Mouse (Mus musculus) telencephalon, adult 2 months (tissue): ENCODE results near the gene Gpbar1.
"Not testable (repeated sequence)": the region's sequence is repeated elsewhere in the genome, so short reads cannot be mapped to it uniquely, and the experiment has no call there.

Source experiments
- DNase-seq: peaks from one replicate; pipeline ENCODE4 v3.0.0-alpha.2; 2011; ENCODE audit warnings: low read depth, low spot score

Gpbar1 gene

DNA sequence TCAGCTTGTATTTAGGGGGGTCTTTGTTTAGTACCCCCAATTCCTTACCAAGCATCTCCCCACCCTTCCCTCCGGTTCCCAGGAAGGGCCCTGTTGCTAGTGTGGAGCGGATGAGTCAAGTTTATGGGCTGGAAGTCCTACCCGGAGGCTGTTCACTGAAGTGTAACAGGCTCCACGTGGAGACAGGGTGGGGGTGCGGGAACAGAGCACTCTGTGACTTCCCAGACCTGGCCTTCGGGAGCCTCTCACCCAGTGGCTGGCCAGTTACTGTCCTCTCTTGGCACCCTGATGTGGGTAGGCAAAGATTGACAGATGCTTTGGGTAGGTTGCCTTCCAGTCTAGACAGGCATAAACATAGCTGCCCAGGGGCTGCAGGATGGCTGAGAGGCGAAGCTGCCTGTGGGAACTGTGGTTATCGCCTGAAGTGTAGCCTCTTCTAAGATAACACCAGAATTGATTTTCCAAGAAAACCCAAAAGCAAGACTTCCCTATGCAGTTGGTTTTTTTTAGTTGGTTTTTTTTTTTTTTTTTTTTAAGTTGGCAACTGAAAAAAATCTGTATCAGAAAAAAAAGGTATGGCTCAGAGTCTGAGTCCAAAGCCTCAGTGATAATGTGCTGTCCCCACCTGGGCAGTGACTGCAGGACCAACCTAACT lies 340 bp upstream of the Gpbar1 start:
- no peak for DNase-seq

DNA sequence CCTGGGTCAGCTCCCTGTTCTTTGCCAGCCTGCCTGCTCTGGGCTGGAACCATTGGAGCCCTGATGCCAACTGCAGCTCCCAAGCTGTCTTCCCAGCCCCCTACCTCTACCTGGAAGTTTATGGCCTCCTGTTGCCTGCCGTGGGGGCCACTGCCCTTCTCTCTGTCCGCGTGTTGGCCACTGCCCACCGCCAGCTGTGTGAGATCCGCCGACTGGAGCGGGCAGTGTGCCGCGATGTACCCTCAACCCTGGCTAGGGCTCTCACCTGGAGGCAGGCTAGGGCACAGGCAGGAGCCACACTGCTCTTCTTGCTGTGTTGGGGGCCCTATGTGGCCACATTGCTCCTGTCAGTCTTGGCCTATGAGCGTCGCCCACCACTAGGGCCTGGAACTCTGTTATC lies 638 bp downstream of the Gpbar1 start:
- no peak for DNase-seq

DNA sequence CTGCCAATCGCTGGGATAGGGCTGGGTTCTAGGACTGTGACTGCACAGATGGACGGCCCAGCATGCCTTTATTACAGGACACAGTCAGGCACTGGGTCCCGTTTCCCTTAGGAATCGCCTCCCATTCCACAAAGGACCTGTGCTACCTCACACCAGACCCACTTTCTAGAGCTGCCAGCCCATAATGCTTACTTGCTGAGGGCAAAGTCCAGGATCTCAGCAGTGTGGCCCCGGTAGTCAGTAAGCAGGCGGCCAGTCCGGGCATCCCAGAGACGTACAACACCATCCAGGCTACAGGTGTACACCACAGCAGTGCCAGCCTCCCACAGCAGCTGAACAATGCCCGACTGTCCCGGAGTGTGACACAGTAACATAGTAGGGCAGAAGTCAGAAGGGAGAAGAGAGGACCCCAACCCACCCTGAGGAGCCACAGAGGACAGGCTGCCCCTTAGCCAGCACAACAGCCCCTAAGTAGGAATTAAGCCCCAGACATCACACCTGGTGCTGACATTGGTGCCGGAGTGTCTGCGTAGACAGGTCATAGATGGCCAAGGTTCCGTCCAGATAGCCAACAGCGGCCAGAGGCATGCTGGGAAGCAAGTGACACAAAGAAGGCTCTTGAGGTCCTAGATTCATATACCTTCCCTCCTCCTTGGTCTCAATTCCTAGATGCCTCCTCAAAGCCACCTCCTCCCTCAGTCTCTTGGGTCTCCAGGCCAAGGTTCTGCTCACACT lies 2.4 kb downstream of the Gpbar1 start:
- no peak for DNase-seq

GRCm38 (mm10) chr1:74281372-74281771 lies 3.0 kb downstream of the Gpbar1 start:
- no peak for DNase-seq

- no peak for DNase-seq
Observed at GRCm38 (mm10) chr1:74281886-74282285, 3.5 kb downstream of the Gpbar1 start.

GRCm38 (mm10) chr1:74282896-74283625 lies 4.7 kb downstream of the Gpbar1 start:
- no peak for DNase-seq

DNA sequence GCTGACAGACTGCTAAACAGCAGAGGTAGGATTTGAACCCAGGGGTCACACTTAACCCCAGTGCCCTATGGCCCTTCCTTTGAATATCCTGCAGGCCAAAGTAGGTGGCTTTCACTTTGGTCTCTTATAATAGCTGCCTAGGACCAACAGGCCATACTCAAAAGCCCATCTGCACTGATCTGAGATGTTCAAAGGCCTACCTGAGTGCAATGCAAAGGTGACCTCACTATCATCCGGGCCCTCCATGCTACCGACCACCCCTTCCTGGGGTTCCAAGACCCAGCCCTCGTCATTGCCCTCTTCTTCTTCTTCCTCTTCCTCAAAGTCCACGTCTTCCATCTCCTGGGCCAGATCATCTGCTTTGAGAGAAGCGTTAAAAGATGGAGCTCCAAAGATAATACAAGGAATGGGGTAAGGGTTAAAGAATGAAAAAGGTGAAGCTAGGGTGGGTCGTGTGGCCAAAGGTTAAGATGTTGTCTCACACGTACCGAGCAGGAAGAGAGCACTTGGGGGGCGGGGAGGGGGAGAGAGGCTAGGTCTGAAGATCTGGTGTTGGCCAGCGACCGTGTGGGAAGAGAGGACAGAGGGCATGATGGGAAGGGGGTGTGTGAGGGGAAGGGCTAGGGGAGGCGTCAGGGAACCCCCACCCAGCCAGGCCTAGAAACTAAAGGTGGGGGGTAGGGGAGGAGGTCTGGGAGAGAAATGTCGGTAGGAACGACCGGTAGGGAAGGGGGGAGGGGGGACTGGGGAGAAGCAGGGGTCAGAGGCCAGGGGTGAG lies 5.5 kb downstream of the Gpbar1 start:
- DNase-seq, result peak; percentile 38

- peak; percentile 100 for DNase-seq
Observed at GRCm38 (mm10) chr1:74284543-74285160, 6.3 kb downstream of the Gpbar1 start, which contains the start of the genes Aamp and Pnkd. Gene Aamp, minus strand, starts transcription at chr1:74284738. Gene Pnkd, plus strand, starts transcription at chr1:74284930.

GRCm38 (mm10) chr1:74285212-74286010 lies 7.1 kb downstream of the Gpbar1 start:
- no peak for DNase-seq

DNA sequence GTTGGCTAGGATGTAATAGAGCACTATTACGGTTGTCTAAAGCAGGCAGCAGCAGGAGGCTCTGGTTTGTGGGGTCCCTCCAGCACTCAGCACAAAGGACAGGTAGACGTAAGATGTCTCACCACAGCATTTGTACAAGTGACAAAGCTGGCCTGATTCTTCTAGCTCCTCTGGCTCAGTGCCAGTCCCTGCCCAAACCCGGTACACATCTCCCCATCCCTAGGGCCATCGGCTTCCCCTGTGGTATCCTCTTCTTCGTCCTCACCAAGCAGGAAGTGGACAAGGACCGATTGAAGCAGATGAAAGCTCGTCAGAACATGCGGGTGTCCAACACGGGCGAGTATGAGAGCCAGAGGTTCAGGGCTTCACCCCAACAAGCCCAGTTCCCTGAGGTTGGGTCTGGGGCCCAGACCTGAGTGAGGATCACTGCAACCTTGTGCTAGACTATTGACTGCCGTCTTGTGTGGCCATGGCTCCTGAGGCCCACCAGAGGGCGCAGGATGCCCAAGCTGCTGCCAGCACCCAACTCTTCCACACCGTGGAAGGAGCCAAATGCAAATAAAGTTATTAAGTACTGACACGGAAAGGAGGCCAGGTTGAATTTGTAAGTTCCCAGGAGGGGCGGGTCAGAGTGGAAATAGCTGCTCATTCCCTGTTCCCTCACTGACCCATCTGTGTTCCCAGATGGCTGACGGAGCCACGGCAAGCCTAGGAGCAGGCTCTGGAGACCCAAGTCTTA lies 8.7 kb downstream of the Gpbar1 start:
- not testable (repeated sequence) for DNase-seq

DNA sequence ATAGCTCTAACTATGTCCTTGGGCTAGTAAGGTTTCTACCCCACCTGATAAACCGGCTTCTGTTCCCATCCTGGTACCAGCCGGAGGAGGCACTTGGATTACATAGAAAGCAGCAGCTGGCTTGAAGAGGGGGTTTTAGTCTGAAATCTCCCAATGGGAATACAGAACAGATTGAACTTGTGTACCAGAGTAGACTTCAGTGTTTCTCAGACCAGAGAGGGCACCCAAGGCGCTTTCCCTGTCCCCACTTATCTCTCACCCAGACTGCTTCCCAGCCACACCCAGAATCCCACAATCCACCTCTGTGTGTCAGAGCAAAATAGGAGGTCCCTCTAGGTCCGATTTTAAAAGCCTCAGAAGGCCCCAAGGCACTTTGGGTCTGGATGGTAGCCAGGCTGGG lies 10.0 kb downstream of the Gpbar1 start:
- no peak for DNase-seq

- no peak for DNase-seq
Observed at GRCm38 (mm10) chr1:74289248-74289647, 10.9 kb downstream of the Gpbar1 start.

DNA sequence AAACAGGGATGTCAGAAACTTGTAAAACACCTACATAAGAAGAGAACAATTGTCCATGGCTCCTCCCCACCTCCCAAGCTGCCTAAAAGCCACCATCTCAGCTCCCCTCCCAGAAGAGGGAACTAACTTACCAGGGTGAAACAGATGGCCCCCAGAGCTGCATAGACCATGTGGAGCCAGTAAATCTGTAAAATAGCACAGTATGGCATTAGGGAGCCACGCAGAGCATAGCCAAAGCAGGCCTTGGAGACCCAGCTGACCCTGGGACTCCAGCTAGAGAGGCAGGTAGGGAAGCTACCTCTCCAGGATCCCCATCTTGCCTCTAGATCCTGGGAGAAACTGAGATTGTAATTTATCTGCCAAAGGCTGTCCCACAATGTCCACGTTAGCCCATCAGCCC lies 11.4 kb downstream of the Gpbar1 start:
- no peak for DNase-seq

- DNase-seq, result no peak
Observed at GRCm38 (mm10) chr1:74290141-74290540, 11.8 kb downstream of the Gpbar1 start.

DNA sequence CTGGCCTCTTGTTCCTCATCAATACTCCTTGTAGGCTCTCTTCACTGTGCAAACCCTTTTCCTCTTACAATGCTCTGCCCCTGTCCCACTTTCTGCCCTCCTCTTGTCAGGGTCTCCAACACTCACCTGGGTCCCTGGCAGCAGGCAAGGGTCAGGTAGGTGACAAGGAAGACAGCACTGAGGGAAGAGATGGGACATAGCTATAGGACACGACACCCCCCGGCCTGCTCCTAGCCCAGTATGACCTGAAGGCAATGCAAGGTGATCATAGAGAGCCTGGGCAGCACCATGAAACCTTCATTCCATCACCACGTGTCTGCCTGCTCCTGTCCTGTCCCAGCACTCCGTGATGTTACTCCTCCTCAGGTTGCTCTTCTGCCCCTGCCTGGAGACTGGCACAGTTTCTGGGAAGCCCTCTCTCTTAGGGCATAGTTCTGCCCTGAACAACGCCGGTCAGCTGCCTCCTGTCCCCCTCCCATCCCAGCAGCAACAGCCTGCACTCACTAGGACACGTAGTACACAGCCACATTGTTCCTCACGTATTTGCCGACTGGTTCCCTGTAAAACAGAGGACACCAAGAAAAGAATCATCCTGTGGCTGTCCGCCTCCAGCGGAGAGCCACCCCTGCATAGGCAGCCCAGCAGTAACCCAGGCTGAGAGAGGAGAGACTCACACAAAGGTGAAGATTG lies 14.1 kb downstream of the Gpbar1 start:
- DNase-seq, result no peak

GRCm38 (mm10) chr1:74293306-74293960 lies 15.1 kb downstream of the Gpbar1 start:
- no peak for DNase-seq

GRCm38 (mm10) chr1:74294090-74294643 lies 15.8 kb downstream of the Gpbar1 start:
- no peak for DNase-seq

DNA sequence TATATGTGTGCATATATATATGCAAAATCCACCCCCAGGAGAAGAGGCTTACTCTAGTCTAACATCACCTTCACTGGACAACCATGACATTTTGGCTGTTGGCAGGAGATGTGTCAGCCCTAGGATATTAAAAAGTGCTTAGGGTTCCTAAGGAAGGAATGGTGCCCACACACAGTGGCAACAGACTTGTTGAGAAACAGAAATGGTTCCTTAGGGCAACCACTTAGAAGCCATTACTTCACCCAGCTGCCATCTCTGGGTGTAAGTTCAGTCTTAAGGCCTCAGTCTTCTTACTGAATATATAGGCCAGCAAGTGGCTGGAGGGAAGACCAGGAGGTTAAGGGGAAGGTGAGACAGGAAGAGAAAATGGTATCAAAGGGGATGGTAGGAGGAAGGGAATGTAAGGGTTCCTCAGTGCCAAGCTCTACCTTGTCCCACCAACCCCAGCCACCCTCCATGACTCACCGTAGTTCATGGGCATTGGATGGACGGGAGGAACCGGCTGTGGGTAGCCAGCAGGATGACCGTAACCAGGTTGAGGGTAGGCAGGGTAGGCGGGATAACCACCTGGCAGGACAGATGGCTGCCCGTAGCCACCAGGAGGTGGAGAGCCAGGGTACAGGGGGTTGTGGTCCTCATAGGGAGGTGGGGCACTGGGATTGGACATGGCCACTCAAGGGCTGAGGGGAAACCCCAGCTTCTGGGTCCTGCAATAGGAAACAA lies 16.5 kb downstream of the Gpbar1 start:
- DNase-seq, result no peak
